Mouse (Mus musculus) embryonic fibroblast, embryonic 13.5 days (primary cell): Measurements from ENCODE around the gene Foxe1. TPM values are rescaled to one million over a fixed set of nuclear protein-coding genes. Genes with fewer than 3 reads are reported as not detected.

Source experiments
- H3K27ac ChIP-seq: 2 replicates; pipeline ENCODE4 v1.5.1; 2012; ENCODE audit warnings: low read length, control low read depth, inconsistent platforms; ENCODE audit not compliant: insufficient read depth
- H3K4me1 ChIP-seq: 2 replicates; pipeline ENCODE4 v1.6.1; 2011; ENCODE audit warnings: low read length; ENCODE audit not compliant: control insufficient read depth, insufficient read depth
- H3K4me3 ChIP-seq: 2 replicates; pipeline ENCODE4 v1.5.1; 2011; ENCODE audit warnings: mild to moderate bottlenecking, control low read depth, low read length; ENCODE audit not compliant: insufficient read depth
- CTCF ChIP-seq: IDR thresholded peaks from 2 replicates; pipeline ENCODE4 v1.5.1; 2011; ENCODE audit warnings: mild to moderate bottlenecking, control low read depth, low read length, moderate library complexity, borderline replicate concordance; ENCODE audit not compliant: insufficient read depth
- POLR2A ChIP-seq: IDR thresholded peaks from 2 replicates; pipeline ENCODE4 v1.6.1; 2011; ENCODE audit warnings: low read depth, mild to moderate bottlenecking, control low read depth, low read length, moderate library complexity
- polyA plus RNA-seq: library from polyadenylated mRNA; stranded (reverse); fragments of >200 nt; gene quantifications from 2 replicates; pipeline ENCODE4 v1.2.4, GENCODE M21; 2011; ENCODE audit warnings: low read depth; ENCODE audit not compliant: missing spikeins, insufficient read length

Gene Foxe1
- polyA plus RNA-seq, 1 experiment = not detected

GRCm38 (mm10) chr4:46364360-46364759, 21.0 kb downstream of the Foxe1 start:
- TF ChIP-seq CTCF = no peak
- TF ChIP-seq POLR2A = no peak
- H3K27ac ChIP-seq = no peak overlapping the region
- H3K4me1 ChIP-seq = no peaks in the 10 kb centered on the region
- no peak overlapping the region for H3K4me3 ChIP-seq

- TF ChIP-seq CTCF = no peak
- TF ChIP-seq POLR2A = no peak
- Histone ChIP-seq H3K27ac (no peak overlapping the region), H3K4me3 (no peak overlapping the region), H3K4me1 (peaks cover 3% of the 10 kb centered on the region; the same call in 1 of the 2 replicates)
Measured at GRCm38 (mm10) chr4:46367487-46367959, 24.1 kb downstream of the Foxe1 start.

GRCm38 (mm10) chr4:46369070-46369469, 25.7 kb downstream of the Foxe1 start:
- H3K27ac ChIP-seq = no peak overlapping the region
- peaks cover 3% of the 10 kb centered on the region; the same call in 1 of the 2 replicates for H3K4me1 ChIP-seq
- no peak overlapping the region for H3K4me3 ChIP-seq
- TF ChIP-seq CTCF (no peak), POLR2A (no peak)

- Histone ChIP-seq H3K4me1 (peaks cover 3% of the 10 kb centered on the region; the same call in 1 of the 2 replicates), H3K4me3 (no peak overlapping the region), H3K27ac (no peak overlapping the region)
- TF ChIP-seq POLR2A = no peak
- TF ChIP-seq CTCF = no peak
Measured at GRCm38 (mm10) chr4:46370406-46370805, 27.0 kb downstream of the Foxe1 start.

- no peak overlapping the region for H3K27ac ChIP-seq
- peaks cover 3% of the 10 kb centered on the region; the same call in 1 of the 2 replicates for H3K4me1 ChIP-seq
- TF ChIP-seq CTCF = no peak
- peak; percentile 41; the same call in 1 of the 2 replicates for TF ChIP-seq POLR2A
- no peak overlapping the region for H3K4me3 ChIP-seq
Measured at GRCm38 (mm10) chr4:46371030-46371429, 27.6 kb downstream of the Foxe1 start.

GRCm38 (mm10) chr4:46374455-46374854, 31.0 kb downstream of the Foxe1 start:
- no peak overlapping the region for H3K4me3 ChIP-seq
- peaks cover 3% of the 10 kb centered on the region; the same call in 1 of the 2 replicates for H3K4me1 ChIP-seq

GRCm38 (mm10) chr4:46374869-46375368, 31.5 kb downstream of the Foxe1 start:
- H3K27ac ChIP-seq = no peak overlapping the region
- peak; percentile 91; the same call in 1 of the 2 replicates for TF ChIP-seq CTCF
- no peak for TF ChIP-seq POLR2A

More at GRCm38 (mm10) chr4:46374455-46374854, 31.0 kb downstream of the Foxe1 start:
- TF ChIP-seq CTCF (no peak), POLR2A (no peak)
- H3K27ac ChIP-seq = no peak overlapping the region

GRCm38 (mm10) chr4:46388556-46388955, 45.1 kb downstream of the Foxe1 start:
- Histone ChIP-seq H3K27ac (no peak overlapping the region), H3K4me3 (0 out of 2 replicates have a peak overlapping the region, but pooled peaks have one; percentile 5), H3K4me1 (no peaks in the 10 kb centered on the region)
- TF ChIP-seq POLR2A (no peak), CTCF (no peak)

More at GRCm38 (mm10) chr4:46374869-46375368, 31.5 kb downstream of the Foxe1 start:
- H3K4me1 ChIP-seq = peaks cover 3% of the 10 kb centered on the region; the same call in 1 of the 2 replicates
- H3K4me3 ChIP-seq = no peak overlapping the region

GRCm38 (mm10) chr4:46389013-46389611, 45.7 kb downstream of the Foxe1 start, which contains the start of gene Trmo:
Trmo (minus strand) TSS chr4:46389437.
- Histone ChIP-seq H3K4me1 (no peaks in the 10 kb centered on the region), H3K4me3 (peak within 1 kb of the TSS; percentile 55), H3K27ac (peak within 1 kb of the TSS; percentile 74)
- TF ChIP-seq CTCF (no peak), POLR2A (peak; percentile 96)

- Histone ChIP-seq H3K4me1 (no peaks in the 10 kb centered on the region), H3K27ac (peak overlapping the region; percentile 74), H3K4me3 (peak overlapping the region; percentile 55)
- TF ChIP-seq CTCF (no peak), POLR2A (no peak; the same call in none of the 2 replicates)
Measured at GRCm38 (mm10) chr4:46389612-46390341, 46.4 kb downstream of the Foxe1 start.
